Mouse (Mus musculus): ENCODE measurements around the gene Ptpn1. TPM values are rescaled to one million over a fixed set of nuclear protein-coding genes. Genes with fewer than 3 reads are reported as not detected.

The Ptpn1 gene
- polyA plus RNA-seq, 1 experiment, result 37.2 TPM

DNA sequence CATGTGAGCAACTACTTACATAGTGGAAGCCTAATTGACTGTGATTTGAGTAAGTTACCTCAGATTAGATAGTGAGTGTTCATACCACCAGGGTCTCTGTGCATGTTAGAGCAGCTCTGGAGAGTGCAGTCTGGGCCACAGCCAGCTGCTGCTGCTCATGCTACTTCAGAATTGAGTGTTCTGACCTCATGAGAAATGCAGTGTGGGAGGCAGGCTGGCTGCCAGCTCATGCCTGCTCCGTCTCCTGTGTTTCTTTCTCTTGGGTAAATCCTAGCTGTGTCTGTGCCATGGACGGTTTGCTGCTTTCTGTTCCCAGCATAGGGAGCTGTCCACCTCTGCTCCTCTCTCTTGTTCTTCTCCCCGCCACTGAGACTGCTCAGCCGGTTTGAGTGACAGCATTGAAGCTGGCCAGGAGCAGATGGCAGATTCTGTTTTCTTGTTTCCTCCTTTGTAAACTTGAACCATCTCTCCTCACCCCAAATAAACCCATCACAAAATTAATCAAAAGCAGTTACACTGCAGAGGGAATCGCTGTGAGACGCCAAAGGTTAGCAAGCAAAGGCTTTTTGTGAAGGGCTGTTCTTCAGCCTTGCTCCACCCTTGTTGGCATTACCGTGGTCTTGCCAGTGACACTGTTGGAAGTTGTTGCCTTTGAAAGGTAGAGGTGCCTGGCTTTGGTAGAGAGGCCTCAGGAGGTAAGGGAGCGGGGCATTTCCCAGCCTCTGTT lies 10.5 kb downstream of the Ptpn1 start:
- no peak overlapping the region for H3K4me3 ChIP-seq (ENCODE audit: insufficient read depth, low read length)
- peak overlapping the region; percentile 24 for H3K27ac ChIP-seq (ENCODE audit: insufficient read depth, low read length)
- H3K4me1 ChIP-seq (ENCODE audit: control insufficient read depth, insufficient read depth, low read length), result peaks cover 38% of the 10 kb centered on the region
- peak; percentile 38; the same call in 1 of the 2 replicates for TF ChIP-seq POLR2A (IDR thresholded peaks at IDR 0.05; ENCODE audit: extremely low read depth, insufficient read depth, low read length)
- no peak for TF ChIP-seq CTCF (IDR thresholded peaks at IDR 0.05; ENCODE audit: extremely low read depth, insufficient read depth, low read length)

DNA sequence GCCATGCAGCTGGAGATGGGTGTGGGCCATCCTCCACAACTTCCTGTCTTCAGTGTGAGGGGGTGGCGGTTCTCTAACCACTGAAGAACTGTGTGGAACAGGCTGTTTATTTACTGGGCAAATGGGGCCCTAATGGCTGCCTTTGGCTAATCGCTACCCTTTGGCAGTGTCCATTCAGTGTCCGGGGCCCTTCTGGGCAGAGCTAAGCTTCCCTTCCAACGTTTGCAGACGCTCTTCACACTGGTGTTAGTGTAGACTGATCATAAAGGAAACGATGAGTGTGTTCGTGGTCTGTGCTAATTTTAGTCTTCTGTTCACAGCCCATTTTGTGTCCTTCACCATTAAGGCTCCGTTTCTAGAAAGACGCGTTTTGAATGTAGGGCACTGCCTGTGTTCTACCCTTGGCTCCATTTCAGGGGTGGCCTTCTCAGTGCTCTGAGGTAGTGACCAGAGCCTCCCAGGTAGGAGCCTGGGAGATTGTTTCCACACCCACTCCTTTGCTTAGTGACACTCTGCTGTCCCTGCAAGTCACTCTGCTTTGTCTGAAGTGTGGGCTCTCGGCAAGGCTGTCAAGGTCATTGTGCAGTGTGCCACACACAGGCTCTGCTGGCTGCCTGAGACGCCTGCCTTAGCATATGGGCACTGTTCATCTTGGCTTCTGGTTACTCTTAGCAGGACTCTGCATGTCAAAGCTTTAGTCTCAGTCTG lies 11.2 kb downstream of the Ptpn1 start:
- Histone ChIP-seq H3K4me3 (ENCODE audit: insufficient read depth, low read length) (no peak overlapping the region), H3K4me1 (ENCODE audit: control insufficient read depth, insufficient read depth, low read length) (peaks cover 38% of the 10 kb centered on the region), H3K27ac (ENCODE audit: insufficient read depth, low read length) (peak overlapping the region; percentile 24)
- TF ChIP-seq POLR2A (IDR thresholded peaks at IDR 0.05; ENCODE audit: extremely low read depth, insufficient read depth, low read length) (no peak), CTCF (IDR thresholded peaks at IDR 0.05; ENCODE audit: extremely low read depth, insufficient read depth, low read length) (no peak)

DNA sequence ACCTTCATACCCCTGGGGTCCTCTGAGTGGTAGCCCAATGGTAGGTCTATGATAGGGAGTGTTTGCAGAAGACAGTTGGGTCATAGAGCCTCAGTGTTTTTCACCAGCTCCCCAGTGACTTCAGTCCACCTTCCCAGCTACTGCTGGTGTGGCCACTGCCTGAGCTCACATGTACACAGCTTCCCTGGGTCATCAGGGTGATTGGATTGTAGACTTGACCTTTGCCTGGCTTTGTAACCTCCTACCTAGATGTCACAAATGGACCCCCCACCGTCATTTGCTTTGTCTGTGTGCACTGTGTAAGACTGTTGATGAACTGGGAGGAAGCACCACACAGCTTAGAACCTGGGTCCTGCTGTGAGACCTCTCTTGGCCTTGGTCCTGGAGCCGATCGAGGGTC lies 12.3 kb downstream of the Ptpn1 start:
- Histone ChIP-seq H3K4me3 (ENCODE audit: insufficient read depth, low read length) (no peak overlapping the region), H3K27ac (ENCODE audit: insufficient read depth, low read length) (no peak overlapping the region), H3K4me1 (ENCODE audit: control insufficient read depth, insufficient read depth, low read length) (peaks cover 37% of the 10 kb centered on the region)
- TF ChIP-seq CTCF (IDR thresholded peaks at IDR 0.05; ENCODE audit: extremely low read depth, insufficient read depth, low read length) (no peak), POLR2A (IDR thresholded peaks at IDR 0.05; ENCODE audit: extremely low read depth, insufficient read depth, low read length) (no peak)

DNA sequence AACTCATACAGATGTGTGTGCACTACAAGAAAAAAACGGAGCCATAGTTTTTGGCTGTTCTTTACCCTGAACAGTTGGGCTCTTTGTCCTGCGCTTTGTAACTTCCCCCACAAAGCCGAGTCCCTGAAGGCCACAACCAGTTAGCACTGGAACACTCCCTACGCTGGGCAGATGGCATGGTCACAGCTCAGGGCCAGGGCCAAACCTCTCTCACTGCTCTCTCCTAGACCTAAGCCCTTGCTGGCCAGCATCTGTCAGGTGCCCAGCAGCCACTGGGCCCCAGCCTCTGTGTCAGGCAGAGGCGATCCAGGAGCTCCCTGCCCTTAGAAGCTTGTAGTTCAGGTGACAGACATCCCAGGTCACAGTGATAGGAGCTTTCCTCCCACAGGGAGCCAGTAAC lies 13.6 kb downstream of the Ptpn1 start:
- H3K4me3 ChIP-seq (ENCODE audit: insufficient read depth, low read length), result no peak overlapping the region
- H3K27ac ChIP-seq (ENCODE audit: insufficient read depth, low read length), result no peak overlapping the region
- TF ChIP-seq CTCF (IDR thresholded peaks at IDR 0.05; ENCODE audit: extremely low read depth, insufficient read depth, low read length) (no peak), POLR2A (IDR thresholded peaks at IDR 0.05; ENCODE audit: extremely low read depth, insufficient read depth, low read length) (no peak)
- peaks cover 38% of the 10 kb centered on the region for H3K4me1 ChIP-seq (ENCODE audit: control insufficient read depth, insufficient read depth, low read length)

DNA sequence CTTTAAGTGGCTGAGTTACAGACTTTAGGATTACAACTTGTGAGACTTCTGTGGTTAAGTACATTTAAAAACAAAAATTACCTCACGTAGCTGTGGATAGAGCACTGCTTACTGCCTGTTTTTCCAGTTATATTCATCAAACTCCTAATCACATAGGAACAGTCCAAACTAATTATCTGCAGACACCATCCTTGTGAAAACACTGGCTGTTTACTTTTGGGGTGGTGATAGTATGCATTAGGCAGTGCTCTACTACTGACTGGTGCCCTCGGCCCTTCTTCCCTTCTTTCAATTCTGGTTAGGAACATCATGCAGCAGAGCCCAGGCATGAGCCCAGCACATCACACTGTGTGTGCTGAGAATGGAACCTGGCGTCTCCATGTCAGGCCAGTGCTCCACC lies 15.4 kb downstream of the Ptpn1 start:
- Histone ChIP-seq H3K4me1 (ENCODE audit: control insufficient read depth, insufficient read depth, low read length) (peaks cover 38% of the 10 kb centered on the region), H3K4me3 (ENCODE audit: insufficient read depth, low read length) (no peak overlapping the region), H3K27ac (ENCODE audit: insufficient read depth, low read length) (no peak overlapping the region)
- TF ChIP-seq CTCF (IDR thresholded peaks at IDR 0.05; ENCODE audit: extremely low read depth, insufficient read depth, low read length) (no peak), POLR2A (IDR thresholded peaks at IDR 0.05; ENCODE audit: extremely low read depth, insufficient read depth, low read length) (no peak)

DNA sequence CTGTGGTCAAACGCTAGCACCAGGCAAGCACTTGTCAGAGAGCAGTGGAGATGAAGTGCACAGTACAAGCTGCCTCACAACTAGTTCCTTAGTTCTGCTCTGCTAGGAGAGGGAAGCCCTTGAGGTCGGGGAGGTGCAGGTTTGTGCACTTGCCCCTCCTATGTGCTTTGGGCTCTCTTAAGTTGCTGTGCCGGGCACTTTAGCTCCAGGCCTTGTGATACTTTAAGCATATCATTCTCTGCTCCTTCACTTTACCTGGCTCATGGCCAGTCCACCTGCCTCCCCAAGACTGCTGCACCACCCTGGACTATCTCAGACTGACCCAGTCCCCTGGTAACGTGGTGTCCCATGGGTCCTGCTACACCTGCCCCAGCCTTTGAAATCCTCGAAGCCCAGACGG lies 16.2 kb downstream of the Ptpn1 start:
- H3K4me3 ChIP-seq (ENCODE audit: insufficient read depth, low read length), result no peak overlapping the region
- TF ChIP-seq POLR2A (IDR thresholded peaks at IDR 0.05; ENCODE audit: extremely low read depth, insufficient read depth, low read length) (no peak), CTCF (IDR thresholded peaks at IDR 0.05; ENCODE audit: extremely low read depth, insufficient read depth, low read length) (no peak)
- H3K27ac ChIP-seq (ENCODE audit: insufficient read depth, low read length), result no peak overlapping the region
- peaks cover 30% of the 10 kb centered on the region for H3K4me1 ChIP-seq (ENCODE audit: control insufficient read depth, insufficient read depth, low read length)

DNA sequence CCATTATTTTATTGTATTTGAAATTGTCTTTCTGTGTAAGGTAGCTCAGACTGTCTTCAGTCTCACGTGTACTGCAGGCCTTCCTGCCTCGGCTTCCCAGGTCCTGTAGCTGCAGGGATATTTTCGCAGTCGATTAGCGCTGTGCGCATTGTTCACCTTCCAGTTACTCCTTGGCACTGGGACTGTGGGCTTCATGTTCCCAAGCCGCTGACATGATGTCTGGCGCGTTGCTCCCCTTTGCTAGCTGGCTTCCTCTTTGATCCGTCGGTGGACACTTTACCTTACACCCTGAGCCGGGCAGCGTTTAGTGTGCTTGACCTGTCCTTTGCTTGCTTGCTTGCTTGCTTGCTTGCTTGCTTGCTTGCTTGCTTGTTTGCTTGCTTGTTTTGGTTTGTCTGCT lies 16.7 kb downstream of the Ptpn1 start:
- no peak overlapping the region for H3K27ac ChIP-seq (ENCODE audit: insufficient read depth, low read length)
- no peak for TF ChIP-seq POLR2A (IDR thresholded peaks at IDR 0.05; ENCODE audit: extremely low read depth, insufficient read depth, low read length)
- no peak for TF ChIP-seq CTCF (IDR thresholded peaks at IDR 0.05; ENCODE audit: extremely low read depth, insufficient read depth, low read length)
- peaks cover 24% of the 10 kb centered on the region for H3K4me1 ChIP-seq (ENCODE audit: control insufficient read depth, insufficient read depth, low read length)
- H3K4me3 ChIP-seq (ENCODE audit: insufficient read depth, low read length), result no peak overlapping the region

DNA sequence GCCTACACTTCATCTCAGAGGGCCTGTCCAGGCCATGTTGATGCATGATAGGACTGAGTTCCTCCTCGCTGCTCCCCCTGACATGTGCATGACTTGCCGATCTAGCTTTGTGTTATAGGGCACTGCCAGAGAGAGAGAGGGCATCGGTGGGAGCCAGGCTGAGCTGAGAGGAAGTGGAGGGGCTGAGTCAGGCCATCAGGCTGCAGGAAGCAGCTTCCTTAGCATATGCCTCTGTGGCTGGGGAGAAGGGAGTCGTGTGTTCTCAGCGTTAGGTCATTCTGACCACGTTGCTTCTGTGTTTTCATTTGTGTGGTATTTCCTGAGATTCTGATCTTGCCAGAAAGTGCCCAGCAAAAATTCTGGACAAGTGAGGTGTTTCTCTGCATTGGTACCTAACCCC lies 17.4 kb downstream of the Ptpn1 start:
- H3K4me3 ChIP-seq (ENCODE audit: insufficient read depth, low read length), result no peak overlapping the region
- no peak for TF ChIP-seq POLR2A (IDR thresholded peaks at IDR 0.05; ENCODE audit: extremely low read depth, insufficient read depth, low read length)
- no peak for TF ChIP-seq CTCF (IDR thresholded peaks at IDR 0.05; ENCODE audit: extremely low read depth, insufficient read depth, low read length)
- no peak overlapping the region for H3K27ac ChIP-seq (ENCODE audit: insufficient read depth, low read length)
- peaks cover 20% of the 10 kb centered on the region for H3K4me1 ChIP-seq (ENCODE audit: control insufficient read depth, insufficient read depth, low read length)

DNA sequence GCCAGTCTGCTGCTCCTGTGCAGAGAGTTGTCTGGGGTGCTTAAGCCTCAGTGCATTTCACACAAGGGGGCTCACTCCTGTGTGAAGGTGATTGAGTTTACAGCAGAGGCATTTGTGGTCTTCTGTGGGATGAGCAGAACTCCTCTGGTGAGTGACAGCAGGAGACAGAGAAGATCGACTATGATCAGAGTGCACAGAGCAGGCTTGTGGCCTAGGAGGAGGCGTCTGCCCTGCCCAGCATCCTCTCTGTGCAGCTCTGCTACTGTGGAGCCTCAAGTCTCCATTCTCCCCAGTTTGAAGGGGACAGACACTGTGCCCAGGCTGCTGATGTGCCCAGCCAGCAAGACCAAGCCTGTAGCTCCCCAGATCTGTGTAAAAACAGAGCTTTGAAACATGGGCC lies 18.0 kb downstream of the Ptpn1 start:
- 0 out of 2 replicates have a peak overlapping the region, but pooled peaks have one; percentile 24 for H3K27ac ChIP-seq (ENCODE audit: insufficient read depth, low read length)
- TF ChIP-seq CTCF (IDR thresholded peaks at IDR 0.05; ENCODE audit: extremely low read depth, insufficient read depth, low read length) (no peak), POLR2A (IDR thresholded peaks at IDR 0.05; ENCODE audit: extremely low read depth, insufficient read depth, low read length) (no peak)
- H3K4me1 ChIP-seq (ENCODE audit: control insufficient read depth, insufficient read depth, low read length), result peaks cover 18% of the 10 kb centered on the region
- H3K4me3 ChIP-seq (ENCODE audit: insufficient read depth, low read length), result no peak overlapping the region

DNA sequence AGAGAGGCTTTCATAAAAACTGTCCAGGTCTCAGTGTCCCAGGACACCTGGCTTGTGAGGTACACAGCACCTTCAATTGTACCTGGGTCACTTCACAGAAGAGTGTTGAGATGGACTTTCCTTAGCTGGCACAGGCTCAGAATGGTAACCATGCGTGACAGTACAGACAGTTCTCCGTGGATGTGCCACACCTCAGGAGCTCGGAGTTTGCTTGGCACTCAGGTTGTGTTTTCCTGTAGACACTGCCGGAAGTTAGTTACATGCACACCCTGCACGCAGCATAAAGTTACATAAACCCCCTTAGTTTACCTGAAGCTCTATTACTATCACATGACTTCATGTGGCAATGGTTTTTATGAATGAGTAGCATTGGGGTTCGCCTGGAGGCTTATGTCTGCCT lies 18.8 kb downstream of the Ptpn1 start:
- no peak for TF ChIP-seq CTCF (IDR thresholded peaks at IDR 0.05; ENCODE audit: extremely low read depth, insufficient read depth, low read length)
- TF ChIP-seq POLR2A (IDR thresholded peaks at IDR 0.05; ENCODE audit: extremely low read depth, insufficient read depth, low read length), result no peak
- no peak overlapping the region for H3K27ac ChIP-seq (ENCODE audit: insufficient read depth, low read length)

More for the DNA sequence above, 18.8 kb downstream of the Ptpn1 start:
- peaks cover 14% of the 10 kb centered on the region for H3K4me1 ChIP-seq (ENCODE audit: control insufficient read depth, insufficient read depth, low read length)
- no peak overlapping the region for H3K4me3 ChIP-seq (ENCODE audit: insufficient read depth, low read length)

Data from cortical plate, adult 2 months (tissue).